Mouse (Mus musculus) heart, embryonic 13.5 days (tissue): ENCODE results near the gene Gm1113. TPM values are rescaled to one million over a fixed set of nuclear protein-coding genes. Genes with fewer than 3 reads are reported as not detected.
A peak's percentile ranks its signal among the peaks of the same experiment; 100 is the strongest.

Experiments
- ATAC-seq: fragments of 200-750 bp; cut with Nextera tagmentation; 2 replicates; pipeline ENCODE4 v1.8.0; 2017; ENCODE audit warnings: moderate TSS enrichment; ENCODE audit not compliant: insufficient number of reproducible peaks, low FRiP score, low TSS enrichment; ENCODE audit errors: extremely low read depth
- H3K27ac ChIP-seq: fragments of 300-500 bp; sonication (generic); replicated peaks from 2 replicates; pipeline ENCODE4 v1.5.1; 2015; ENCODE audit warnings: moderate library complexity, mild to moderate bottlenecking, inconsistent platforms
- H3K27me3 ChIP-seq: fragments of 300-500 bp; sonication (generic); replicated peaks from 2 replicates; pipeline ENCODE4 v1.6.1; 2015; ENCODE audit warnings: mild to moderate bottlenecking, inconsistent platforms
- H3K36me3 ChIP-seq: fragments of 300-500 bp; sonication (generic); 2 replicates; pipeline ENCODE4 v1.6.1; 2015; ENCODE audit warnings: mild to moderate bottlenecking, inconsistent platforms
- H3K4me1 ChIP-seq: fragments of 300-500 bp; sonication (generic); 2 replicates; pipeline ENCODE4 v1.6.1; 2015; ENCODE audit warnings: inconsistent platforms
- H3K4me2 ChIP-seq: fragments of 300-500 bp; sonication (generic); 2 replicates; pipeline ENCODE4 v1.6.1; 2015; ENCODE audit warnings: inconsistent platforms, mild to moderate bottlenecking, moderate library complexity
- H3K4me3 ChIP-seq: fragments of 300-500 bp; sonication (generic); 2 replicates; pipeline ENCODE4 v1.5.1; 2015; ENCODE audit warnings: moderate library complexity, mild to moderate bottlenecking, inconsistent platforms
- H3K9ac ChIP-seq: fragments of 300-500 bp; sonication (generic); 2 replicates; pipeline ENCODE4 v1.6.1; 2015; ENCODE audit warnings: inconsistent platforms, mild to moderate bottlenecking, moderate library complexity
- H3K9me3 ChIP-seq: fragments of 300-500 bp; sonication (generic); 2 replicates; pipeline ENCODE4 v1.6.1; 2016; ENCODE audit warnings: inconsistent platforms
- WGBS: fragments of 180-500 bp; shearing (Covaris S2); methylation state at CpG from one replicate; pipeline ENCODE4 v1.1.7; 2015; ENCODE audit warnings: mixed read lengths; 5-methylcytosine and 5-hydroxymethylcytosine counted together
- polyA plus RNA-seq: library from polyadenylated mRNA; unstranded; fragments of >200 nt; fragmentation: Nextera tagmentation; extraction: Ambion mirVana; gene quantifications from 2 replicates; pipeline ENCODE4 v1.2.1, GENCODE M21; 2015

The Gm1113 gene
- polyA plus RNA-seq, 1 experiment from 2014 or later: not detected

- Histone ChIP-seq H3K4me3 (no peak overlapping the region), H3K9ac (no peak overlapping the region), H3K4me2 (no peak overlapping the region), H3K36me3 (peaks cover 51% of the 10 kb centered on the region), H3K27me3 (no peaks in the 10 kb centered on the region), H3K4me1 (no peaks in the 10 kb centered on the region), H3K27ac (no peak overlapping the region), H3K9me3 (no peaks in the 10 kb centered on the region)
- WGBS: 60% methylated on average over 3 of the region's 3 CpGs
- no peak for ATAC-seq
These were observed 22.6 kb downstream of the Gm1113 start for GRCm38 (mm10) chr9:35495471-35495870.

- H3K4me3 ChIP-seq: no peak overlapping the region
- no peak overlapping the region for H3K4me2 ChIP-seq
- no peaks in the 10 kb centered on the region for H3K9me3 ChIP-seq
- H3K27ac ChIP-seq: no peak overlapping the region
- no peak for ATAC-seq
- H3K4me1 ChIP-seq: no peaks in the 10 kb centered on the region
- no peaks in the 10 kb centered on the region for H3K27me3 ChIP-seq
- WGBS: 47% methylated on average over 4 of the region's 4 CpGs
- H3K36me3 ChIP-seq: peaks cover 47% of the 10 kb centered on the region
- H3K9ac ChIP-seq: no peak overlapping the region
These were observed 23.1 kb downstream of the Gm1113 start for GRCm38 (mm10) chr9:35494937-35495336.

GRCm38 (mm10) chr9:35493733-35494092 is 24.4 kb downstream of the Gm1113 start:
- Histone ChIP-seq H3K27ac (no peak overlapping the region), H3K27me3 (no peaks in the 10 kb centered on the region), H3K4me2 (no peak overlapping the region), H3K36me3 (peaks cover 51% of the 10 kb centered on the region), H3K9ac (no peak overlapping the region), H3K4me3 (no peak overlapping the region), H3K9me3 (no peaks in the 10 kb centered on the region), H3K4me1 (no peaks in the 10 kb centered on the region)
- WGBS: 69% methylated on average over 4 of the region's 4 CpGs
- ATAC-seq: no peak

- Histone ChIP-seq H3K36me3 (peaks cover 51% of the 10 kb centered on the region), H3K9ac (no peak overlapping the region), H3K27me3 (no peaks in the 10 kb centered on the region), H3K4me3 (no peak overlapping the region), H3K9me3 (no peaks in the 10 kb centered on the region), H3K4me1 (no peaks in the 10 kb centered on the region), H3K27ac (no peak overlapping the region), H3K4me2 (no peak overlapping the region)
- 68% methylated on average over 7 of the region's 7 CpGs for WGBS
- ATAC-seq: no peak
These were observed 24.9 kb downstream of the Gm1113 start for GRCm38 (mm10) chr9:35493033-35493732.

GRCm38 (mm10) chr9:35491109-35491866 is 26.8 kb downstream of the Gm1113 start:
- WGBS: 78% methylated on average over 11 of the region's 11 CpGs

GRCm38 (mm10) chr9:35488496-35488895 is 29.6 kb downstream of the Gm1113 start:
- no peak overlapping the region for H3K4me3 ChIP-seq
- H3K36me3 ChIP-seq: peaks cover 76% of the 10 kb centered on the region
- ATAC-seq: no peak
- H3K4me1 ChIP-seq: no peaks in the 10 kb centered on the region
- no peak overlapping the region for H3K27ac ChIP-seq
- no peak overlapping the region for H3K9ac ChIP-seq
- WGBS: 76% methylated on average over 4 of the region's 4 CpGs
- no peak overlapping the region for H3K4me2 ChIP-seq
- no peaks in the 10 kb centered on the region for H3K27me3 ChIP-seq
- no peaks in the 10 kb centered on the region for H3K9me3 ChIP-seq

More at GRCm38 (mm10) chr9:35491109-35491866, 26.8 kb downstream of the Gm1113 start:
- H3K4me3 ChIP-seq: no peak overlapping the region
- H3K4me1 ChIP-seq: no peaks in the 10 kb centered on the region
- no peaks in the 10 kb centered on the region for H3K9me3 ChIP-seq
- no peak for ATAC-seq
- no peak overlapping the region for H3K27ac ChIP-seq
- H3K4me2 ChIP-seq: no peak overlapping the region
- no peaks in the 10 kb centered on the region for H3K27me3 ChIP-seq
- peaks cover 67% of the 10 kb centered on the region for H3K36me3 ChIP-seq
- no peak overlapping the region for H3K9ac ChIP-seq

GRCm38 (mm10) chr9:35486616-35487015 is 31.5 kb downstream of the Gm1113 start:
- H3K36me3 ChIP-seq: peaks cover 78% of the 10 kb centered on the region
- ATAC-seq: no peak
- no peak overlapping the region for H3K27ac ChIP-seq
- H3K9me3 ChIP-seq: no peaks in the 10 kb centered on the region
- no peak overlapping the region for H3K4me3 ChIP-seq
- no peak overlapping the region for H3K9ac ChIP-seq
- 81% methylated on average over 13 of the region's 13 CpGs for WGBS
- H3K27me3 ChIP-seq: no peaks in the 10 kb centered on the region
- H3K4me1 ChIP-seq: peaks cover 12% of the 10 kb centered on the region
- no peak overlapping the region for H3K4me2 ChIP-seq

- Histone ChIP-seq H3K36me3 (peaks cover 74% of the 10 kb centered on the region), H3K4me1 (peaks cover 17% of the 10 kb centered on the region), H3K4me3 (no peak overlapping the region), H3K9me3 (no peaks in the 10 kb centered on the region), H3K9ac (no peak overlapping the region), H3K4me2 (no peak overlapping the region), H3K27me3 (no peaks in the 10 kb centered on the region), H3K27ac (no peak overlapping the region)
- ATAC-seq: no peak
- WGBS: 73% methylated on average over 3 of the region's 3 CpGs
These were observed 34.1 kb downstream of the Gm1113 start for GRCm38 (mm10) chr9:35483949-35484348.

- no peak for ATAC-seq
- H3K4me1 ChIP-seq: peaks cover 17% of the 10 kb centered on the region
- H3K9me3 ChIP-seq: no peaks in the 10 kb centered on the region
- H3K36me3 ChIP-seq: peaks cover 74% of the 10 kb centered on the region
- H3K27ac ChIP-seq: peak overlapping the region; percentile 48; the same call in 1 of the 2 replicates
- no peak overlapping the region for H3K4me3 ChIP-seq
- 52% methylated on average over 13 of the region's 13 CpGs for WGBS
- H3K27me3 ChIP-seq: no peaks in the 10 kb centered on the region
- peak overlapping the region; percentile 27; the same call in 1 of the 2 replicates for H3K4me2 ChIP-seq
- peak overlapping the region; percentile 47; the same call in 1 of the 2 replicates for H3K9ac ChIP-seq
These were observed 35.8 kb downstream of the Gm1113 start for GRCm38 (mm10) chr9:35482014-35482898.

GRCm38 (mm10) chr9:35479456-35479855 is 38.6 kb downstream of the Gm1113 start:
- Histone ChIP-seq H3K4me2 (no peak overlapping the region), H3K4me1 (peaks cover 17% of the 10 kb centered on the region), H3K27me3 (no peaks in the 10 kb centered on the region), H3K36me3 (peaks cover 72% of the 10 kb centered on the region), H3K27ac (no peak overlapping the region), H3K9me3 (no peaks in the 10 kb centered on the region), H3K4me3 (no peak overlapping the region), H3K9ac (no peak overlapping the region)
- ATAC-seq: no peak
- WGBS: 85% methylated on average over 6 of the region's 6 CpGs

- Histone ChIP-seq H3K4me1 (no peaks in the 10 kb centered on the region), H3K4me3 (no peak overlapping the region), H3K27me3 (no peaks in the 10 kb centered on the region), H3K4me2 (no peak overlapping the region), H3K9ac (no peak overlapping the region), H3K36me3 (peaks cover 91% of the 10 kb centered on the region), H3K9me3 (no peaks in the 10 kb centered on the region), H3K27ac (no peak overlapping the region)
- WGBS: 83% methylated on average over 7 of the region's 7 CpGs
- ATAC-seq: no peak
These were observed 42.7 kb downstream of the Gm1113 start for GRCm38 (mm10) chr9:35475394-35475793.
